Mouse (Mus musculus) bone marrow macrophage, adult 2 months (primary cell): ENCODE data around the gene Chst3. TPM values are rescaled to one million over a fixed set of nuclear protein-coding genes. Genes with fewer than 3 reads are reported as not detected.
"Not testable (repeated sequence)": the region's sequence is repeated elsewhere in the genome, so short reads cannot be mapped to it uniquely, and the experiment has no call there.

Experiments used
- H3K27ac ChIP-seq: 2 replicates; pipeline ENCODE4 v1.5.1; 2012; ENCODE audit warnings: low read depth, low read length; ENCODE audit not compliant: insufficient read depth
- H3K4me1 ChIP-seq: 2 replicates; pipeline ENCODE4 v1.6.1; 2012; ENCODE audit warnings: low read length; ENCODE audit not compliant: control insufficient read depth, insufficient read depth
- H3K4me3 ChIP-seq: 2 replicates; pipeline ENCODE4 v1.5.1; 2012; ENCODE audit warnings: mild to moderate bottlenecking, low read length, moderate library complexity; ENCODE audit not compliant: insufficient read depth
- CTCF ChIP-seq: IDR thresholded peaks from 2 replicates; pipeline ENCODE4 v1.5.1; 2012; ENCODE audit warnings: low read depth, mild to moderate bottlenecking, low read length, moderate library complexity
- POLR2A ChIP-seq: IDR thresholded peaks from 2 replicates; pipeline ENCODE4 v1.6.1; 2012; ENCODE audit warnings: mild to moderate bottlenecking, low read depth, low read length, borderline replicate concordance
- polyA plus RNA-seq: library from polyadenylated mRNA; stranded (reverse); fragments of >200 nt; gene quantifications from 2 replicates; pipeline ENCODE4 v1.2.4, GENCODE M21; 2012; ENCODE audit not compliant: missing spikeins, insufficient read depth, insufficient read length

Chst3 gene
- polyA plus RNA-seq, 1 experiment: 0.80 TPM

- peaks cover 55% of the 10 kb centered on the region for H3K4me1 ChIP-seq
- H3K4me3 ChIP-seq: no peak overlapping the region
- H3K27ac ChIP-seq: no peak overlapping the region
- no peak for TF ChIP-seq POLR2A
- no peak for TF ChIP-seq CTCF
These were observed 37.0 kb upstream of the Chst3 start for GRCm38 (mm10) chr10:60256088-60256487.

DNA sequence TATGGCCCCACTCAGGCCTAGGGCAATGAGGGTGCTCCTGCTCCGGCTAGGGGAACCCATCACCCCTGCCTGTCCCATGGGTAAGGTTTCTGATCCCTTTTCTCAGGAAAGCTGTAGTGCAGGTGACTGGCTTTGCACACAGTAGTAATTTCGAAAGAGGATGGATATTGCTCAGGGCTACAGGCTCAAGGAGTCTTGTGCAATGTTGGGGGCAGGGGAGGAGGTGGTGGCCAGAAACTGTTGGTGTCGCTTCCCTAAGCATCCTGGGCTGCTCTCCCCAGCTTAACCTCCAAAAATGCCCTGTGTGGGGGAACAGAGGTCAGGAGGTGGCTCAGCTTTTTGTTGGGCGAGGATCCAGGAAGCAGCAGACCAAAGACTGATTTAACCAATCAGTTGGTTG lies 33.5 kb upstream of the Chst3 start:
- peak overlapping the region; percentile 86 for H3K27ac ChIP-seq
- no peak for TF ChIP-seq POLR2A
- no peak for TF ChIP-seq CTCF
- H3K4me1 ChIP-seq: peaks cover 40% of the 10 kb centered on the region
- no peak overlapping the region for H3K4me3 ChIP-seq

- TF ChIP-seq CTCF (no peak), POLR2A (no peak)
- Histone ChIP-seq H3K27ac (peak overlapping the region; percentile 86), H3K4me3 (no peak overlapping the region), H3K4me1 (peaks cover 38% of the 10 kb centered on the region)
These were observed 33.1 kb upstream of the Chst3 start for GRCm38 (mm10) chr10:60252187-60252586.

GRCm38 (mm10) chr10:60250426-60250965 lies 31.4 kb upstream of the Chst3 start:
- Histone ChIP-seq H3K4me3 (no peak overlapping the region), H3K4me1 (peaks cover 50% of the 10 kb centered on the region), H3K27ac (no peak overlapping the region)
- no peak for TF ChIP-seq CTCF
- TF ChIP-seq POLR2A: no peak

DNA sequence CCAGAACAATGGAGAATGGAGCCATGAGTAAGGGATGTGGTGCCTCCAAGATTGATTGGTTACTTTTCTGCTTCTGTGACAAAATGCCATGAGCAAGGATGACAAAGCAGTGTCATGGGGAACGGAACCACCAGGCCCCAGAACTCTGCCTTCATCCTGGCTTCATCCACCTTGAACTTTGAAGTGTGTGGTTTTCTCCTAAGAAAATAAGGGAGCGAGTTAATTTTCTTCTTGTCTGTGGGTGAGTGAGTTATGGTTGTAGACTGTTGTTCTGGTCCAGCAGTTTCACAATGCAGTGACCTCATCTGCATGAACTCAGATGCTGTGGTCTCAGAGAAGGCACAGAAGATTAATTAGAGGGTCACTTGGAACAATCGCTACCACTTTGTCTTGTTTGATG lies 29.3 kb upstream of the Chst3 start:
- not testable (repeated sequence) for H3K4me3 ChIP-seq, H3K27ac ChIP-seq

GRCm38 (mm10) chr10:60246519-60246918 lies 27.5 kb upstream of the Chst3 start:
- no peak overlapping the region for H3K4me3 ChIP-seq
- no peak overlapping the region for H3K27ac ChIP-seq
- TF ChIP-seq CTCF: peak; percentile 61; the same call in 1 of the 2 replicates
- no peak for TF ChIP-seq POLR2A
- peaks cover 43% of the 10 kb centered on the region for H3K4me1 ChIP-seq

More for the DNA sequence above, 29.3 kb upstream of the Chst3 start:
- peaks cover 59% of the 10 kb centered on the region for H3K4me1 ChIP-seq

DNA sequence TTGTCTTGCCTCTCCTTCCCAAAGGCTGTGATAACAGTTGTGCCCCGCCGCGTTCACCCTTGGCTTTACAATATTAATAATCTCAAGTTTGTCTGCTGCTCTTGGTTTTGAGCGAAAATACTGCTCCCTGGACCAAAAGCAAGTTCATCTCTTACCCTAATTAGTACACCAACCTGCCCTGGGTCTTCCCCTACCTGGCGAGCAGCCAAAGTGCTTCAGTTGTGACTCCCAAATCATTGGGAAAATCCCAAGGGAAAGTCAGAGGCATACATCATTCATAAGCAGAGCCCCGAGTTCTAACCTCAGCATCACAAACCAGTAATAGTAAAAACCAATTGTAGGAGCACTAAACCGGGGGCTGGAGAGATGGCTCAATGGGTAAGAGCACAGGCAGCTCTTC lies 26.6 kb upstream of the Chst3 start:
- Histone ChIP-seq H3K4me1 (peaks cover 43% of the 10 kb centered on the region), H3K4me3 (no peak overlapping the region), H3K27ac (no peak overlapping the region)
- TF ChIP-seq CTCF (no peak), POLR2A (no peak)

DNA sequence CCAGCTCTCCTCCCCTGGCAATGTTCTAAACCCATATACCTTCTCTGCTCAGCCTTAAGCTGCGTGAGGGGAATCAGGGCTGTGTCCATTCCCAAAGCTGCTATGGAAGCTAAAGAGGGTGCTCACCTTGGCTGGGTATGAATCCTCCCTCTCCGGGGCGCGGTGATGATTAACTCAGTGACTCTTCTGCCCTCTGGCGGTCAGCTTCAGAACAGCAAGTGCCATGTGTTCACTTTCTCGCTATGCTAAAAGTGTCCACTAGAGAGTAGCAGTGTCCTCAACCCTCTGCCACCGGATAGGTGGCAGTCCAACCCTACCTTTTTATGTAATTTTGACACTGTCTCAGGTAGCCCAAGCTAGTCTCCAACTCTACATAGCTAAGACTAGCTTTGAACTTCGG lies 26.0 kb upstream of the Chst3 start:
- Histone ChIP-seq H3K4me3 (no peak overlapping the region), H3K27ac (no peak overlapping the region), H3K4me1 (peaks cover 41% of the 10 kb centered on the region)
- peak; percentile 99 for TF ChIP-seq CTCF
- TF ChIP-seq POLR2A: no peak

GRCm38 (mm10) chr10:60243941-60244340 lies 24.9 kb upstream of the Chst3 start:
- Histone ChIP-seq H3K4me3 (no peak overlapping the region), H3K4me1 (peaks cover 41% of the 10 kb centered on the region), H3K27ac (no peak overlapping the region; the same call in 1 of the 2 replicates)
- TF ChIP-seq CTCF: no peak
- TF ChIP-seq POLR2A: no peak

GRCm38 (mm10) chr10:60240416-60240815 lies 21.4 kb upstream of the Chst3 start:
- Histone ChIP-seq H3K4me3 (no peak overlapping the region), H3K27ac (no peak overlapping the region)

DNA sequence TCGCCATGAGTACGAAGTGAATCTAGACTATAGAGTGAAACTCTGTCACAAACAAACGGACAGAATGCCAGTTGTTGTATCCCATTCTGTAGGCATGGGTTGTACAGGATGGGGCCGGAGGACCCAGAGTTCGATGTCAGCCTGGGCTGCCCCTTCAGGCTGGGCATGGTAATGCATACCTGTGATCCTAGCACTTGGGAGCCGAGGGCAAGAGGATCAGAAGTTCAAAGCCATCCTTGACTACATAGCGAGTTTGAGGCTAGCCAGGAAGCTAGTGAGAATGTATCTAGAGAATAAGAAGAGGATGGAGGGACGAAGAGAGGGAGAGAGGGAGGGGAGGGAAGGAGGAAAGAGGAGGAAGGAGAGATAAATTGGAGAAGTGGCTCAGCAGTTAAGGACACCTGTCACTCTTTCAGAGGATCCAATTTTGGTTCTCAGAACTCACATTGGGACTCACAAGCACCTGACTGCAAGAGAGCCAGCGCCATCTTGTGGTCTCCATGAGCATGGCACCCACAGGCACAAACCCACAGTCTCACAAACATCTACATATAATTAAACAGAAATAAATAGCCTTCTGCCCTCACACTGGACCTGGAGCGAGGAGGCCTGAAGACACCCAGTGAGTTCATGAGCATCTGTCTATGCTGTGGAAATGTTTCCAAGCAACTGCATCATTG lies 18.6 kb upstream of the Chst3 start:
- Histone ChIP-seq H3K27ac (no peak overlapping the region), H3K4me3 (no peak overlapping the region), H3K4me1 (no peaks in the 10 kb centered on the region)
- no peak for TF ChIP-seq POLR2A
- TF ChIP-seq CTCF: peak; percentile 97

More at GRCm38 (mm10) chr10:60240416-60240815, 21.4 kb upstream of the Chst3 start:
- H3K4me1 ChIP-seq: peaks cover 16% of the 10 kb centered on the region
- TF ChIP-seq POLR2A (no peak), CTCF (no peak)

DNA sequence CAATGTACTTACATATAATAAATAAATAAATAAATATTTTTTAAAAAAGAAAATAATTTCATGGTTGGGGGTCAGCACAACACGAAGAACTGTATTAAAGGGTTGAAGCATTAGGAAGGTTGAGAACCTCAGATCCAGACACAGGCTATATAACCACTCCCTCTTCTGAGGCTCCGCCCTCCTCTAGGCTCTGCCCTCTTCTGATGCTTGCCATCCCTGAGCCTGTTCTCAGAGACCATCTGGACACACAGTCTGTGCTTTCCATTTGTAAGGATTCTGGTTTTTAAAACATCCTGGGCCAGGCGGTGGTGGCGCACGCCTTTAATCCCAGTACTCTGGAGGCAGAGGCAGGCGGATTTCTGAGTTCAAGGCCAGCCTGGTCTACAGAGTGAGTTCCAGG lies 16.8 kb upstream of the Chst3 start:
- not testable (repeated sequence) for H3K4me3 ChIP-seq, H3K27ac ChIP-seq, H3K4me1 ChIP-seq
